Mouse (Mus musculus): ENCODE data around the gene Eif3l.

- TF ChIP-seq EP300 (IDR thresholded peaks at IDR 0.05; ENCODE audit: low read depth) (no peak), CTCF (IDR thresholded peaks at IDR 0.05; ENCODE audit: low read depth) (no peak)
Observed at GRCm38 (mm10) chr15:79030551-79031435, 44.2 kb upstream of the Eif3l start.

Data from liver, embryonic 14.5 days (tissue).